24 mouse cellular contexts compared by ENCODE assay signal in the genomic region with DNA sequence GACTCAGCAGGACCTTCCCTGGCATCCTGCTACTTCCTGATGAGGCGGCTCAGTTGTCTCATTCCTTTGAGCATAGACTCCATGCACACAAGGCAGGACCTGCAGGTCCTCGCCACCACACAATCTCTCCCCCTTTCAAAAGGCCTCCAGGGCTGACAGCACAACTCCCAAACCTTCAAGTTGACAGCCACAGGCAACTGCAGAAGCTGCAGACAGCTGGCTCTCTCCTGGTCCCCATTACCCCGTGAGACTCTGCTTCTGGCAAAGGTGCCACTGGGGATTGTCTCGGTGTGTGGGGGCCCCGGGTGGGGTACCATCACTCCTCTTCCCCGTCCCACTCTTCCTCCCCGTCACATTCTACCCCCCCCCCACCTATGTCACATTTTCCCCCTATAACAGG. TPM values are rescaled to one million over a fixed set of nuclear protein-coding genes. Genes with fewer than 3 reads are reported as not detected.
DNase-seq lines count a peak whose midpoint lies in the region; ATAC-seq and TF ChIP-seq lines count a peak whose summit lies in the region.
"Had no signal": no experiment of that assay in that cellular context is flagged by ENCODE, and none has a peak within 500 bp of the region (broad histone marks: within the 10 kb centered on the region; RNA-seq: fewer than 3 reads in every experiment).

No protein-coding gene starts in this region.

- whole genome bisulfite sequencing in limb, embryonic 12.5 days = 73% methylated on average over 7 of the region's 7 CpGs
- 80% methylated on average over 7 of the region's 7 CpGs for WGBS in limb, embryonic 10.5 days

- ATAC-seq in limb, embryonic 12.5 days (ENCODE audit: insufficient number of reproducible peaks, insufficient read depth, low FRiP score, low TSS enrichment, low read depth) = peak; percentile 17; the same call in 1 of the 2 replicates
- ATAC-seq: activated CD4-positive, CD25-positive, alpha-beta regulatory T cell, adult 4 months; CD4-positive, CD25-positive, alpha-beta regulatory T cell, adult 4 months; Patski had no signal

- DNase-seq in adrenal gland, postnatal 14 days = peak; percentile 4
- DNase-seq in adrenal gland, adult 18-20 months (ENCODE audit: low spot score in 2 of 2) = no peak
- no peak for DNase-seq in limb, embryonic 10.5 days (ENCODE audit: low spot score)
- no peak for DNase-seq in testis, postnatal 14 days (ENCODE audit: low spot score)
- no peak for DNase-seq in natural killer cell, adult 2 months (ENCODE audit: low spot score in 2 of 2)
- DNase-seq: adrenal gland, adult 2 months; adrenal gland, adult 8-10 months; adrenal gland, postnatal 10 days; adrenal gland, postnatal 36 days; B cell, adult 2 months; cerebellum, adult 11 months; cerebellum, adult 11-12 months; cerebellum, adult 18-20 months; cerebellum, adult 2 months had no signal

- H3K27me3 ChIP-seq in limb, embryonic 12.5 days = peaks cover 19% of the 10 kb centered on the region; the same call in 1 of the 2 replicates
- peaks cover 23% of the 10 kb centered on the region for H3K27me3 ChIP-seq in limb, embryonic 10.5 days (ENCODE audit: low read depth, poor library complexity, severe bottlenecking)
- no peaks in the 10 kb centered on the region for H3K27me3 ChIP-seq in testis, adult 2 months (ENCODE audit: control insufficient read depth, insufficient read depth, low read length)
- no peaks in the 10 kb centered on the region for H3K27me3 ChIP-seq in myocyte (ENCODE audit: control insufficient read depth, insufficient read depth, insufficient read length)
- H3K27me3 ChIP-seq: Patski had no signal

- H3K79me2 ChIP-seq in myocyte (ENCODE audit: control insufficient read depth, insufficient read depth) = no peaks in the 10 kb centered on the region

- H3K27ac ChIP-seq in limb, embryonic 12.5 days = no peak overlapping the region
- H3K27ac ChIP-seq in limb, embryonic 10.5 days = no peak overlapping the region
- no peak overlapping the region for H3K27ac ChIP-seq in testis, adult 2 months (ENCODE audit: control insufficient read depth, insufficient read depth, low read depth, low read length)

- peaks cover 18% of the 10 kb centered on the region for H3K4me1 ChIP-seq in limb, embryonic 12.5 days (replicated peaks)
- peaks cover 44% of the 10 kb centered on the region for H3K4me1 ChIP-seq in limb, embryonic 10.5 days
- H3K4me1 ChIP-seq in testis, adult 2 months (ENCODE audit: control insufficient read depth, insufficient read depth, low read length) = peaks cover 7% of the 10 kb centered on the region

- no peaks in the 10 kb centered on the region for H3K9me3 ChIP-seq in limb, embryonic 12.5 days
- H3K9me3 ChIP-seq in limb, embryonic 10.5 days (replicated peaks) = no peaks in the 10 kb centered on the region
- H3K9me3 ChIP-seq: G1E had no signal

- H3K4me3 ChIP-seq in limb, embryonic 12.5 days (replicated peaks) = no peak overlapping the region
- H3K4me3 ChIP-seq in limb, embryonic 10.5 days = no peak overlapping the region
- H3K4me3 ChIP-seq in testis, adult 2 months (ENCODE audit: control insufficient read depth, low read depth, low read length) = peak overlapping the region; percentile 67
- no peak overlapping the region for H3K4me3 ChIP-seq in myocyte

- H3K36me3 ChIP-seq in limb, embryonic 12.5 days = no peaks in the 10 kb centered on the region
- H3K36me3 ChIP-seq in limb, embryonic 10.5 days = no peaks in the 10 kb centered on the region
- no peaks in the 10 kb centered on the region for H3K36me3 ChIP-seq in testis, adult 2 months (ENCODE audit: control insufficient read depth, insufficient read depth, low read length)
- H3K36me3 ChIP-seq in myocyte (ENCODE audit: control insufficient read depth, insufficient read depth) = no peaks in the 10 kb centered on the region
- H3K36me3 ChIP-seq: G1E had no signal

- H3ac ChIP-seq in myocyte (ENCODE audit: control insufficient read depth, insufficient read length) = no peak overlapping the region

- no peak for TF ChIP-seq POLR2A in testis, adult 2 months (IDR thresholded peaks at IDR 0.05; ENCODE audit: control insufficient read depth, low read depth, low read length)
- no peak for TF ChIP-seq POLR2A in myocyte (IDR thresholded peaks at IDR 0.05; ENCODE audit: insufficient read length, low read depth)

- no peak overlapping the region for H3K9ac ChIP-seq in limb, embryonic 12.5 days (replicated peaks)

- TF ChIP-seq CTCF in testis, adult 2 months (IDR thresholded peaks at IDR 0.05; ENCODE audit: control insufficient read depth, insufficient read depth, insufficient replicate concordance, low read depth, low read length) = no peak

- H3K4me2 ChIP-seq in limb, embryonic 12.5 days = no peak overlapping the region
- no peak overlapping the region for H3K4me2 ChIP-seq in myocyte (ENCODE audit: low read depth)

TF ChIP-seq in myocyte, 11 proteins besides CTCF, POLR2A, EP300 and RAD21:
- TF ChIP-seq MYOD1 (IDR thresholded peaks at IDR 0.05; ENCODE audit: control insufficient read depth in 1 of 3, insufficient read length in 2 of 3, low read depth in 2 of 3) = peak; percentile 6 to 72 (median 60)
- TF ChIP-seq MYOG (IDR thresholded peaks at IDR 0.05; ENCODE audit: control insufficient read depth in 1 of 3, insufficient read depth in 1 of 3, insufficient read length in 2 of 3, low read depth in 2 of 3) = peak in 1 of 3 experiments; percentile 48
- TF ChIP-seq E2F4 (IDR thresholded peaks at IDR 0.05; ENCODE audit: insufficient read depth) = no peak

RNA-seq across cellular contexts. Expression of gene Osgin1, which starts 13.6 kb away (rescaled TPM):
- total RNA-seq in adrenal gland, postnatal 14 days (2021) = 52.9 and 69.1 TPM in 2 replicates
- 100 to 1,000 TPM; 161 to 218 TPM for total RNA-seq in adrenal gland, adult 18-20 months (2021)
- 0.40 and 0.58 TPM in 2 replicates for polyA plus RNA-seq in limb, embryonic 12.5 days (2016; fragmentation: Nextera tagmentation; extraction: Ambion mirVana)
- 0.26 and 0.34 TPM in 2 replicates for polyA plus RNA-seq in limb, embryonic 10.5 days (2016; fragmentation: Nextera tagmentation; extraction: Ambion mirVana)
- 437 and 440 TPM in 2 replicates for polyA plus RNA-seq in testis, adult 2 months (2012; rRNA removed)
- polyA plus RNA-seq in myocyte (2012; fragmentation: generic; extraction: Trizol) = 14.3 TPM

RNA-seq across cellular contexts. Expression of gene Mlycd, which starts 25.6 kb away (rescaled TPM):
- total RNA-seq in adrenal gland, postnatal 14 days (2021) = 58.0 and 66.5 TPM in 2 replicates
- 10 to 100 TPM; 51.7 to 57.8 TPM for total RNA-seq in adrenal gland, adult 18-20 months (2021)
- 9.3 and 10.5 TPM in 2 replicates for polyA plus RNA-seq in limb, embryonic 12.5 days (2016; fragmentation: Nextera tagmentation; extraction: Ambion mirVana)
- polyA plus RNA-seq in limb, embryonic 10.5 days (2016; fragmentation: Nextera tagmentation; extraction: Ambion mirVana) = 6.3 and 6.7 TPM in 2 replicates
- polyA plus RNA-seq in testis, adult 2 months (2012; rRNA removed) = 5.3 and 5.4 TPM in 2 replicates
- 23.1 TPM for polyA plus RNA-seq in myocyte (2012; fragmentation: generic; extraction: Trizol)

RNA-seq across cellular contexts. Expression of gene Necab2, which starts 26.2 kb away (rescaled TPM):
- total RNA-seq in adrenal gland, postnatal 14 days (2021) = 10.4 and 10.6 TPM in 2 replicates
- total RNA-seq in adrenal gland, adult 18-20 months (2021) = 1 to 10 TPM; 6.2 to 8.6 TPM
- 4.4 and 5.1 TPM in 2 replicates for polyA plus RNA-seq in limb, embryonic 12.5 days (2016; fragmentation: Nextera tagmentation; extraction: Ambion mirVana)
- polyA plus RNA-seq in limb, embryonic 10.5 days (2016; fragmentation: Nextera tagmentation; extraction: Ambion mirVana) = 4.2 and 5.6 TPM in 2 replicates
- polyA plus RNA-seq in testis, adult 2 months (2012; rRNA removed) = 14.8 and 16.0 TPM in 2 replicates
- not detected for polyA plus RNA-seq in myocyte (2012; fragmentation: generic; extraction: Trizol)
- total RNA-seq: CH12.LX, G1E, MEL had no signal
- polyA plus RNA-seq: activated CD4-positive, CD25-positive, alpha-beta regulatory T cell, adult 4 months; C2C12; CD4-positive, CD25-positive, alpha-beta regulatory T cell, adult 4 months; G1E had no signal

Comparison
In these comparisons a context has a peak if more than half of its experiments do, and no peak if none do; other contexts are left out.
1. RNA of gene Osgin1, which starts 13.6 kb away (polyA plus RNA-seq): 437 to 440 TPM in testis, adult 2 months; 14.3 TPM in myocyte (single experiment), 0.40 to 0.58 TPM in limb, embryonic 12.5 days and 0.26 to 0.34 TPM in limb, embryonic 10.5 days; every median in the first group is over 10 times any median in the second.